Mouse (Mus musculus): ENCODE measurements around the gene Dnal1. TPM values are rescaled to one million over a fixed set of nuclear protein-coding genes. Genes with fewer than 3 reads are reported as not detected.
A peak's percentile ranks its signal among the peaks of the same experiment; 100 is the strongest.

The Dnal1 gene
- polyA plus RNA-seq, 1 experiment, result 13.3 TPM

DNA sequence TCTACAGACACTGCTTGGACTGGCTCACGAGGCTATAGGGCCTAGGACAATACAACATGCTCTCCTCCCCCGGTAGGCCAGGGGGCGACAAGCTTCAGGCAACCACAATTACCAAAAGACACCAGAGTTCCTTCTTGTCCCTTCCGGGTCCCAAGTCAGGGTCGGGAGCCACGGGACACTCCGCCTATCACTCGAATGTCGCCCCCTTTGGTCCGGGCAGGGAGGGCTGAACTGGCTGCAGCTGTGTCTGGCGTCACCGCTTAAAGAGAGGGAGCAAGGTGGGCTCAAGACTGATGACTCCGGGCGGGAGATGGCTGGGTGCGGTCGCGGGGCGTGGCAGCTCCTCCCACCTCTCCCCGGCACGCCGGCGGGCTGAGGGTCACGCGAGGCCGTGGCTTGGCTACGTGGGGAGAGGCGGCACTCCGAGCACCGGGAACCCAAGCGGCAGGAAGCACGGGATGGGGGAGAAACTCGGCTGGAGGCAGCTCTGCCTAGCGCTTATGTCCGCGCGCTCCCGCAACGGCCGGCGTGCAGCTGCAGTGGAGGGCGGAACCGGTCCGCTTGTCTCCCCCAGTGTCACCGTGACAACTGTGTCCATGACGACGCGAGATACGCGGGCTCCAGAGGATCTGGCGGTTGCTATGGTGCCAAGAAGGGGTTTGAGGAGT, 33.9 kb downstream of the Dnal1 start, which contains the start of gene Pnma1:
TSS of gene Pnma1 (minus strand) at position 536 of the 668 bp plus-strand sequence.
- TF ChIP-seq POLR2A (IDR thresholded peaks at IDR 0.05; ENCODE audit: insufficient read depth, low read length) (no peak), CTCF (IDR thresholded peaks at IDR 0.05; ENCODE audit: low read depth, low read length) (peak; percentile 43)
- no peaks in the 10 kb centered on the region for H3K9me3 ChIP-seq (replicated peaks; ENCODE audit: control insufficient read depth, insufficient read depth, low read length, poor library complexity, severe bottlenecking)
- H3K27me3 ChIP-seq (ENCODE audit: control insufficient read depth, insufficient read depth, low read length, poor library complexity, severe bottlenecking), result no peaks in the 10 kb centered on the region
- 0 out of 2 replicates have a peak within 1 kb of the TSS, but pooled peaks have one; percentile 6 for H3K9ac ChIP-seq (ENCODE audit: low read depth, poor library complexity, severe bottlenecking)
- H3K4me3 ChIP-seq (ENCODE audit: low read depth, low read length), result peak within 1 kb of the TSS; percentile 60
- peaks cover 9% of the 10 kb centered on the region for H3K36me3 ChIP-seq (ENCODE audit: control insufficient read depth, insufficient read depth, low read length, poor library complexity, severe bottlenecking)
- no peak within 1 kb of the TSS for H3K27ac ChIP-seq (ENCODE audit: insufficient read depth, low read length)
- H3K4me1 ChIP-seq (ENCODE audit: control insufficient read depth, insufficient read depth, low read length), result peaks cover 2% of the 10 kb centered on the region

DNA sequence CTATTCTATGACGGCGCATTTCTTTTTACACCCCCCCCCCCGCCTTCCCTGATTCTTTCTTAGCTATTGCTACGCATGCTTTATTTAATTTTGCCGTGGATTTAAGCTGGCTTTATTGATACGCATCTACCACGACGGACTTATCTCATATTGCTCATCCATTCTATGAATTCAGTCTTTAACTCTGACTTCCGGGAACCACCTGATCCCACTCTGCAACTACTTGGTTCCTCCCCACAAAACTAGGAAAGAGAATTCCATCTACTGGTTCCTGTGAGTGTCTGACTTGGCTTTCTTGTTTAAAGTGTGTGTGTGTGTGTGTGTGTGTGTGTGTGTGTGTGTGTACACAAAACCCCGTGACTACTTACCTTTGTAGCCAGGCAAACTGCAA, 34.5 kb downstream of the Dnal1 start:
- Histone ChIP-seq H3K36me3 (ENCODE audit: control insufficient read depth, insufficient read depth, low read length, poor library complexity, severe bottlenecking) (peaks cover 9% of the 10 kb centered on the region), H3K27ac (ENCODE audit: insufficient read depth, low read length) (no peak overlapping the region), H3K9ac (ENCODE audit: low read depth, poor library complexity, severe bottlenecking) (no peak overlapping the region), H3K4me3 (ENCODE audit: low read depth, low read length) (peak overlapping the region; percentile 60), H3K9me3 (replicated peaks; ENCODE audit: control insufficient read depth, insufficient read depth, low read length, poor library complexity, severe bottlenecking) (no peaks in the 10 kb centered on the region), H3K4me1 (ENCODE audit: control insufficient read depth, insufficient read depth, low read length) (peaks cover 2% of the 10 kb centered on the region), H3K27me3 (ENCODE audit: control insufficient read depth, insufficient read depth, low read length, poor library complexity, severe bottlenecking) (no peaks in the 10 kb centered on the region)
- no peak for TF ChIP-seq CTCF (IDR thresholded peaks at IDR 0.05; ENCODE audit: low read depth, low read length)
- no peak for TF ChIP-seq EP300 (IDR thresholded peaks at IDR 0.05; ENCODE audit: insufficient read depth, low read depth, low read length)
- TF ChIP-seq POLR2A (IDR thresholded peaks at IDR 0.05; ENCODE audit: insufficient read depth, low read length), result no peak

DNA sequence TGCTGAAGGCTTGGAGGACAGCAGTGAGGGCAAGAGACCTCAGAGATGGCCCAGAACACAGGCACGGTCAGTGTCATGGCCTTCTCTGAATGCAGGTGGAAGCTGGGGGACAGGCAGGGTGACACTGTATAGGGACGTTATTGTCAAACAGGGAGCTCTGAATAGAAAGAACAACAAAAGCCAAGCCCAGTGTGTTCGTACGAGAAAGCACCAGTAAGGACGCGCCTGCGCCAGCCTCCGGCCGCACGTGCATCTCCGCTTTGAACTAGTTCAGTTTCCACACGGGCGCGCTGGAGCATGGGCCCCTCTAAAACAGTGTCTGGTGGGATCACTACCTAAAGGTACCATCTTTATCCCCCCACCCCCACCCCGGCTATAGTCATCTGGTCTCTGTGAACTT, 35.8 kb downstream of the Dnal1 start:
- no peak overlapping the region for H3K27ac ChIP-seq (ENCODE audit: insufficient read depth, low read length)
- no peaks in the 10 kb centered on the region for H3K9me3 ChIP-seq (replicated peaks; ENCODE audit: control insufficient read depth, insufficient read depth, low read length, poor library complexity, severe bottlenecking)
- peaks cover 9% of the 10 kb centered on the region for H3K36me3 ChIP-seq (ENCODE audit: control insufficient read depth, insufficient read depth, low read length, poor library complexity, severe bottlenecking)
- no peaks in the 10 kb centered on the region for H3K27me3 ChIP-seq (ENCODE audit: control insufficient read depth, insufficient read depth, low read length, poor library complexity, severe bottlenecking)
- TF ChIP-seq CTCF (IDR thresholded peaks at IDR 0.05; ENCODE audit: low read depth, low read length) (no peak), EP300 (IDR thresholded peaks at IDR 0.05; ENCODE audit: insufficient read depth, low read depth, low read length) (no peak), POLR2A (IDR thresholded peaks at IDR 0.05; ENCODE audit: insufficient read depth, low read length) (no peak)
- H3K4me3 ChIP-seq (ENCODE audit: low read depth, low read length), result no peak overlapping the region
- no peak overlapping the region for H3K9ac ChIP-seq (ENCODE audit: low read depth, poor library complexity, severe bottlenecking)
- peaks cover 2% of the 10 kb centered on the region for H3K4me1 ChIP-seq (ENCODE audit: control insufficient read depth, insufficient read depth, low read length)

DNA sequence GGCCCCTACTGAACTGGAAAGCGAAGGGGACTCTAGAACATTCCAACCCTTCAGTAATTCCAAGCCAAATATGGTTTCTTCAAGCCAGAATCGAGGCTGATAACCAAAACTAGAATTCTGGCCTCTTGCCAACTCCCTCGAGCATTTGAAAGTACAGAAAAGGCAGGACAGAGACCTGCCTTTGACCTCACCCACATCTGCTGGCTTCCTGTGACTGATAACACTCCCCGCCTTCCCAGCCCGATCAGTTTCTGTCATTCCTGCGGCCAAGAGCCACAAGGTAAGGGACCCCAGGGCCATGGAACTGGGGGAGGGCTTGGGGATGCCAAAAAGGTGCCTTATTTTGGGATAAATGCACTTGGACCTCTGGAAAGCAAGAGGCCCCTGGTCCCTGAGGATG, 36.8 kb downstream of the Dnal1 start:
- Histone ChIP-seq H3K27me3 (ENCODE audit: control insufficient read depth, insufficient read depth, low read length, poor library complexity, severe bottlenecking) (no peaks in the 10 kb centered on the region), H3K9ac (ENCODE audit: low read depth, poor library complexity, severe bottlenecking) (no peak overlapping the region), H3K4me3 (ENCODE audit: low read depth, low read length) (no peak overlapping the region), H3K27ac (ENCODE audit: insufficient read depth, low read length) (no peak overlapping the region), H3K9me3 (replicated peaks; ENCODE audit: control insufficient read depth, insufficient read depth, low read length, poor library complexity, severe bottlenecking) (no peaks in the 10 kb centered on the region), H3K4me1 (ENCODE audit: control insufficient read depth, insufficient read depth, low read length) (peaks cover 2% of the 10 kb centered on the region), H3K36me3 (ENCODE audit: control insufficient read depth, insufficient read depth, low read length, poor library complexity, severe bottlenecking) (peaks cover 10% of the 10 kb centered on the region)
- TF ChIP-seq EP300 (IDR thresholded peaks at IDR 0.05; ENCODE audit: insufficient read depth, low read depth, low read length) (no peak), CTCF (IDR thresholded peaks at IDR 0.05; ENCODE audit: low read depth, low read length) (no peak), POLR2A (IDR thresholded peaks at IDR 0.05; ENCODE audit: insufficient read depth, low read length) (no peak)

DNA sequence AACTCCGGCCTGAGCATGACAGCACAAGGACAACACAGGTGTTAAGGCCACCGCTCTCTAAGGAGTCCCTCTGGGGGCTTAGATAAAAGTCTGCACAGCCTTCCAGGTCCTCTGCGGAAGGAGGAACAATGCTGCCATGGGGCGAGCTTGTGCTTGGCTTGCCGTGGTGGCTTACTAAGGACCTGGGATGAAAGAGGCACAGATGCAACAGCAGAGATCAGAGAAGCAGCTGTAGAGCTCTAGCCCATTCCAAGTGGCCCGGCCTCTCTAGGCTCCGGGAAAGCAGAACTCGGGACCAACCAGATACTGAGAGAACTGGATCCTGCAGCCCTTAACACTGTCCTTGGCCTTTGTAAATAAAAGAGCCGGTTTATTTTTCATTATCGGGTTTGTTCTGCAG, 37.7 kb downstream of the Dnal1 start:
- Histone ChIP-seq H3K27ac (ENCODE audit: insufficient read depth, low read length) (no peak overlapping the region), H3K9me3 (replicated peaks; ENCODE audit: control insufficient read depth, insufficient read depth, low read length, poor library complexity, severe bottlenecking) (no peaks in the 10 kb centered on the region), H3K4me3 (ENCODE audit: low read depth, low read length) (no peak overlapping the region), H3K27me3 (ENCODE audit: control insufficient read depth, insufficient read depth, low read length, poor library complexity, severe bottlenecking) (no peaks in the 10 kb centered on the region), H3K4me1 (ENCODE audit: control insufficient read depth, insufficient read depth, low read length) (peaks cover 2% of the 10 kb centered on the region), H3K9ac (ENCODE audit: low read depth, poor library complexity, severe bottlenecking) (no peak overlapping the region), H3K36me3 (ENCODE audit: control insufficient read depth, insufficient read depth, low read length, poor library complexity, severe bottlenecking) (peaks cover 18% of the 10 kb centered on the region)
- TF ChIP-seq POLR2A (IDR thresholded peaks at IDR 0.05; ENCODE audit: insufficient read depth, low read length) (no peak), CTCF (IDR thresholded peaks at IDR 0.05; ENCODE audit: low read depth, low read length) (no peak), EP300 (IDR thresholded peaks at IDR 0.05; ENCODE audit: insufficient read depth, low read depth, low read length) (no peak)

DNA sequence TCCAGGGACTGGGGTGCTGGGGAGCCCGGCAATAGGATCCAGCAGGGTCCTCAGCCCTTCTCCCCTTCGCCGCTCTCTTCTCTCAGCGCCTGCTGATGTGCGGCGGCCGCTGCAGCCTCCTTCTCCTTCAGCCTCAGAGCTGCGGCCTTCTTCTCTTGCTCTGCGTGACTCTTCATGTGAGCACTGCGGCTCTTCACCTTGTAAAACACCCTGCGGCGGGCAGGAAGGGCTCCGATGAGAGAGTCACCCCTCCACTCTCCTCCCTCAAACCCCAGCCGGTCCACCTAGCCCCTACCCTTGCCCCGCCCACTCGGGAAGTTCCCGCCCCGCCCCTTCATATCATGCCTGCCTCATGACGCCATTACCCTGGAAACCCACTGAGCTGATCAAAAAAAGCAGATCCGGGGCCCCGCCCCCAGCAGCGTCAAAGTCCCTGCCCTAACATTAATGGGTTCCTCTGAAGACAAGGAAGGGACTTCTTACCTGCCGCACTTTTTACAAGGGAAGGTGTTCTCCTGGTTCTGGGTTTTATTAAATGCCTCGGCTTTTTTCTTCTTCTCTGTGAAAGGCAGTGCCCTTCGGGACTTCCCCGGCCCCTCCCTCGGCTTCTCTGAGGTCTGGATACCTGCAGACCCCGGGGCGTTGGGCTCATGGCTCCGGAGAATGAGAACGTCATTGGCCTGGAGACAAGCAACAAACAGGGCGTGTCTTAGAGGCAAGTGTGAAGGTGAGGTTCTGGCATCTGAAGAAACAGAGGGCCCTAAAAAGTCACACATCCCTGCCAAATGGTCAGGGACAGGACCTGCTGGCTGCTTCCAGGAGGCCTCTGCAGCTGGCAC, 38.4 kb downstream of the Dnal1 start:
- Histone ChIP-seq H3K9ac (ENCODE audit: low read depth, poor library complexity, severe bottlenecking) (no peak overlapping the region), H3K4me3 (ENCODE audit: low read depth, low read length) (0 out of 2 replicates have a peak overlapping the region, but pooled peaks have one; percentile 2), H3K27ac (ENCODE audit: insufficient read depth, low read length) (no peak overlapping the region), H3K4me1 (ENCODE audit: control insufficient read depth, insufficient read depth, low read length) (peaks cover 2% of the 10 kb centered on the region), H3K36me3 (ENCODE audit: control insufficient read depth, insufficient read depth, low read length, poor library complexity, severe bottlenecking) (peaks cover 18% of the 10 kb centered on the region), H3K27me3 (ENCODE audit: control insufficient read depth, insufficient read depth, low read length, poor library complexity, severe bottlenecking) (no peaks in the 10 kb centered on the region), H3K9me3 (replicated peaks; ENCODE audit: control insufficient read depth, insufficient read depth, low read length, poor library complexity, severe bottlenecking) (no peaks in the 10 kb centered on the region)
- TF ChIP-seq EP300 (IDR thresholded peaks at IDR 0.05; ENCODE audit: insufficient read depth, low read depth, low read length) (no peak), POLR2A (IDR thresholded peaks at IDR 0.05; ENCODE audit: insufficient read depth, low read length) (no peak), CTCF (IDR thresholded peaks at IDR 0.05; ENCODE audit: low read depth, low read length) (no peak)

Measured in ES-Bruce4 (cell line).